Mouse (Mus musculus): ENCODE data around the gene Zfp882. TPM values are rescaled to one million over a fixed set of nuclear protein-coding genes. Genes with fewer than 3 reads are reported as not detected.
"Not testable (repeated sequence)": the region's sequence is repeated elsewhere in the genome, so short reads cannot be mapped to it uniquely, and the experiment has no call there.

The Zfp882 gene
- polyA plus RNA-seq, 1 experiment from 2014 or later: 10.0 TPM

DNA sequence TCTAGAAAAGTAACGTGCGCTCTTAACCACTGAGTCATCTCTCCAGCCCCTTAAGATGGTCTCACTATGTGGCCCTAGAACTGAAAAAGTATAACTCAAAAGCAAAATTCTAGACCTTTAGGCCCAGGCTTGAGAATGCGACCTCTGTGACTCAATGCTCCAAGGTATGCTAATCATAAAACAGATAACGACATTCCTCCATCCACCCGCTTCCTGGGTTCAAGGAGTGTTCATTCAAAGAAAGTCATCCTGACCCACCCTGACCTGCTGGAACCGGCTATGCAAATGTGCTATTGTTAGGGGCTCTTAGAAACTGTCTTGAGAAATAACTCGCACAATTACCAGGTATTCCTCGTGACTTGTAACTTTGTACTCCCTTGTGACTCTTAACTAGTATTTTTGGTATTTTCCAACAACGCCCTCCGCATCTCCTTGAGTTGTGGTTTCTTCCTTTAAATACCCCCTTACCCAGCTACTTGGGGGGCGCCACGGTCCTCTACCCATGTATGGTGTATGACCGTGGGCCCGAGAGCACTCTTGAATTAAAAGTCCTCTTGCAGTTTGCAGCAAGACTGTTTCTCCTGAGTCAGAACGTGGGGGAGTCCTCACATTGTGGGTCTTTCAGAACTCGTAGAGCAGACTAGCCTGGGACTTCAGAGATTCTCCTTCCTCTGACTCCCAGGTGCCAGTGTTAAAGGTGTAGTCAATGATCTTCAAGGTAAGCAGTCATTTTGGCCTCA, 44.7 kb downstream of the Zfp882 start:
- 96% methylated on average over 16 of the region's 16 CpGs for WGBS
- not testable (repeated sequence) for H3K4me1 ChIP-seq (replicated peaks); H3K9ac ChIP-seq (replicated peaks); H3K4me3 ChIP-seq (replicated peaks); H3K27me3 ChIP-seq; H3K27ac ChIP-seq; ATAC-seq (ENCODE audit: insufficient number of reproducible peaks, insufficient read depth, low FRiP score, low TSS enrichment, low read depth); H3K4me2 ChIP-seq
- H3K9me3 ChIP-seq: peaks cover 22% of the 10 kb centered on the region
- peaks cover 26% of the 10 kb centered on the region for H3K36me3 ChIP-seq

DNA sequence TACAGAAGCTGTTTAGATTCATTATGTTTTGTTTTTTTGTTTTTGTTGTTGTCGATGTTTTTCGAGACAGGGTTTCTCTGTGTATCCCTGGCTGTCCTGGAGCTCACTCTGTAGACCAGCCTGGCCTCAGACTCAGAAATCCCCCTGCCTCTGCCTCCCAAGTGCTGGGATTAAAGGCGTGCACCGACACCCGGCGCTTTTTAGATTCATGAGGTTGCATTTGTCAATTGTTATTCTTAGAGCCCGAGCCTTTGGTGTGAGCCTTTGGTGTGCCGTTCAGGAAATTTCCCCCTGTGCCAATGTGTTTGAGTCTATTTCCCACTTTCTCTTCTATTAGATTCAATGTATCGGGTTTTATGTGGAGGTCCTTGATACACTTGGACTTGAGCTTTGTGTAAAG, 46.3 kb downstream of the Zfp882 start:
- ATAC-seq (ENCODE audit: insufficient number of reproducible peaks, insufficient read depth, low FRiP score, low TSS enrichment, low read depth): no peak
- Histone ChIP-seq H3K9ac (replicated peaks) (no peak overlapping the region), H3K4me1 (replicated peaks) (peaks cover 10% of the 10 kb centered on the region), H3K36me3 (peaks cover 31% of the 10 kb centered on the region), H3K4me3 (replicated peaks) (no peak overlapping the region), H3K27me3 (no peaks in the 10 kb centered on the region), H3K4me2 (no peak overlapping the region), H3K27ac (no peak overlapping the region), H3K9me3 (peaks cover 22% of the 10 kb centered on the region)
- 96% methylated on average over 9 of the region's 9 CpGs for WGBS

DNA sequence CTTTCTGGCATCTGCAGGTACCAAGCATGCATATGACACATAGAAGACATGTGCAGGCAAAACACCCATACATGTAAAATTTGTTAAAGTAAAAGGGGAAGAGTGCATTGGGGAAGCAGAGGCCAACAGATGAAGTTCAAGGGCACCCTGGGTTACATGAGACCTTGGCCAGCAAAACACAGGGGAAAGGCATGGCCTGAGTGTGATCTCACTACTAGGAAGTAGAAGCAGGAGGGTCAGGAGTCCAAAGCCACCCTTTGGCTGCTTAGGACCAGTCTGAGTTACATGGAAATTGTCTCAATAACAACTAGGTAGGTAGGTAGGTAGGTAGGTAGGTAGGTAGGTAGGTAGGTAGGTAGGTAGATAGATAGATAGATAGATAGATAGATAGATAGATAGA, 52.1 kb downstream of the Zfp882 start:
- Histone ChIP-seq H3K4me3 (replicated peaks) (no peak overlapping the region), H3K27me3 (no peaks in the 10 kb centered on the region), H3K4me2 (no peak overlapping the region), H3K9me3 (peaks cover 11% of the 10 kb centered on the region), H3K4me1 (replicated peaks) (no peaks in the 10 kb centered on the region), H3K27ac (no peak overlapping the region), H3K9ac (replicated peaks) (no peak overlapping the region), H3K36me3 (peaks cover 31% of the 10 kb centered on the region)
- no peak for ATAC-seq (ENCODE audit: insufficient number of reproducible peaks, insufficient read depth, low FRiP score, low TSS enrichment, low read depth)

DNA sequence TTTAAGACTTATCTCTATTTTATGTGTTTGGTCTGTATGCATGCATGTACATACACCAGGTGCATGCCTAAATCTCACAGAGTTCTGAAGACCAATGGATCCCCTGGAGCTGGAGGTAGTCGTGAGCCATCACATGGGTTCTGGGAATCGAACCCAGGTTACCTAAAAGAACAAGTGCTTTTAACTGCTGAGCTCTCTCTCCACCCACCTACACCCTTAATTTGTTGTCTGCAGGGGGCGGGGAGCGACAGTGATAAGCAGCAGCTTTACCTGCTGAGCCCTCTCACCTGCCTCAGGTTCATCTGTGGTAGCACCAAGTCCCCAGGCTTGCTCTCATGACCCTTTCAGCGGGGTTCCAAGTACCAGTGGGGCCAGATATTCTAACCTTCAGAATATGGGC, 53.4 kb downstream of the Zfp882 start:
- Histone ChIP-seq H3K27ac (no peak overlapping the region), H3K4me2 (no peak overlapping the region), H3K9ac (replicated peaks) (no peak overlapping the region), H3K4me1 (replicated peaks) (no peaks in the 10 kb centered on the region), H3K27me3 (no peaks in the 10 kb centered on the region), H3K9me3 (peaks cover 11% of the 10 kb centered on the region), H3K36me3 (peaks cover 44% of the 10 kb centered on the region), H3K4me3 (replicated peaks) (no peak overlapping the region)
- 90% methylated on average over 5 of the region's 5 CpGs for WGBS
- ATAC-seq (ENCODE audit: insufficient number of reproducible peaks, insufficient read depth, low FRiP score, low TSS enrichment, low read depth): no peak

DNA sequence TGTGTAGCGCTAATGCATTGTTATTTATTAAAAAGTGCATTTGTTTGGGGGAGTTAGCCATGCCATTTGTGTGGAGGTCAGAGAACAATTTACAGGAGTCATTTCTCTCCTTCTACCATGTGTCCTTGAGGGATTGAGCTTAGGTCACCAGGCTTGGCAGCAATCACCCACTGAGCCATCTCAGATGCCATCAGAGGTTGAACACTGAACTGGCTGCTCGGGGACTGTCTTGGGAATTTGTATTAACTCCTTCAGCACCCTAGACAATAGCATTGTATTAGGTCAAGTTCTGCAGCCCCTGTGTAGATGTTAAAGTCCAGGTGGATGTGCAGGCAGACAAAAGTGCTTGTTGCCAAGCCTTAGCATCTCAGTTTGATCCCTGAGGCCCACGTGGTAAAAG, 55.6 kb downstream of the Zfp882 start:
- H3K27ac ChIP-seq: no peak overlapping the region
- H3K9ac ChIP-seq (replicated peaks): no peak overlapping the region
- no peak for ATAC-seq (ENCODE audit: insufficient number of reproducible peaks, insufficient read depth, low FRiP score, low TSS enrichment, low read depth)
- WGBS: 88% methylated on average over 3 of the region's 3 CpGs
- peaks cover 61% of the 10 kb centered on the region for H3K36me3 ChIP-seq
- H3K4me1 ChIP-seq (replicated peaks): no peaks in the 10 kb centered on the region
- peaks cover 17% of the 10 kb centered on the region for H3K9me3 ChIP-seq
- H3K27me3 ChIP-seq: no peaks in the 10 kb centered on the region
- no peak overlapping the region for H3K4me2 ChIP-seq
- H3K4me3 ChIP-seq (replicated peaks): no peak overlapping the region

DNA sequence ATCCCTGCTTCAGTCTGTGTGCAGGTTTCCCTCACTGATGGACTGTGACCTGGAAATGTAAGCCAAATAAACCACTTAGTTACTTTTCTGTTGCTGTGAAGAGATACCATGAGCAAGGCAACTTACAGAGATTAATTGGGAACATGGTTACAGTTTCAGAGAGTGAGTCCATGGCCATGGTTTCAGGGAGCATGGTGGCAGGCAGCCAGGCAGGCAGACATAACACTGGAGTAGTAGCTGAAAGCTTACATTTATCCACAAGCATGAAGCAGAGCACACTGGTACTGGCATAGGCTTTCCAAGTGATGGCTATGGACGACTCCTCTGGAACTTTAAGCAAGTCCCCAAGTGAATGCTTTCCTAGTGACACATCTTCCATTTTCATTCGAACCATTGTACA, 56.8 kb downstream of the Zfp882 start:
- H3K36me3 ChIP-seq: peaks cover 70% of the 10 kb centered on the region
- no peak overlapping the region for H3K4me3 ChIP-seq (replicated peaks)
- H3K9ac ChIP-seq (replicated peaks): no peak overlapping the region
- H3K27me3 ChIP-seq: no peaks in the 10 kb centered on the region
- no peak for ATAC-seq (ENCODE audit: insufficient number of reproducible peaks, insufficient read depth, low FRiP score, low TSS enrichment, low read depth)
- no peak overlapping the region for H3K4me2 ChIP-seq
- H3K27ac ChIP-seq: no peak overlapping the region
- WGBS: 92% methylated on average over 2 of the region's 2 CpGs
- peaks cover 17% of the 10 kb centered on the region for H3K9me3 ChIP-seq
- H3K4me1 ChIP-seq (replicated peaks): no peaks in the 10 kb centered on the region

Other genes with a start within 250 kb of the Zfp882 start
- gene Unc13a, start 236.9 kb upstream of the Zfp882 start, polyA plus RNA-seq (2016; fragmentation: Nextera tagmentation; extraction: Ambion mirVana): 0.60 and 0.86 TPM in 2 replicates
- gene Jak3, start 232.3 kb upstream of the Zfp882 start, polyA plus RNA-seq (2016; fragmentation: Nextera tagmentation; extraction: Ambion mirVana): 3.8 and 4.4 TPM in 2 replicates
- gene Insl3, start 219.4 kb upstream of the Zfp882 start, polyA plus RNA-seq (2016; fragmentation: Nextera tagmentation; extraction: Ambion mirVana): 0.54 and 0.64 TPM in 2 replicates
- gene B3gnt3, start 206.8 kb upstream of the Zfp882 start, polyA plus RNA-seq (2016; fragmentation: Nextera tagmentation; extraction: Ambion mirVana): 0.70 and 1.1 TPM in 2 replicates
- gene Fcho1, start 182.9 kb upstream of the Zfp882 start, polyA plus RNA-seq (2016; fragmentation: Nextera tagmentation; extraction: Ambion mirVana): 5.5 and 6.0 TPM in 2 replicates
- gene Zfp709, start 26.6 kb upstream of the Zfp882 start, polyA plus RNA-seq (2016; fragmentation: Nextera tagmentation; extraction: Ambion mirVana): 5.6 and 6.0 TPM in 2 replicates
- gene Zfp617, start within 50 bp of the Zfp882 start, polyA plus RNA-seq (2016; fragmentation: Nextera tagmentation; extraction: Ambion mirVana): 30.9 and 32.8 TPM in 2 replicates
- gene Zfp961, start 42.4 kb downstream of the Zfp882 start, polyA plus RNA-seq (2016; fragmentation: Nextera tagmentation; extraction: Ambion mirVana): 19.2 and 20.7 TPM in 2 replicates
- 0.66 and 1.3 TPM in 2 replicates for gene Cyp4f18, start 101.0 kb downstream of the Zfp882 start, polyA plus RNA-seq (2016; fragmentation: Nextera tagmentation; extraction: Ambion mirVana)
- gene Olfr372, start 132.6 kb downstream of the Zfp882 start, polyA plus RNA-seq (2016; fragmentation: Nextera tagmentation; extraction: Ambion mirVana): not detected in 2 replicates
- not detected in 2 replicates for gene Olfr373, start 174.6 kb downstream of the Zfp882 start, polyA plus RNA-seq (2016; fragmentation: Nextera tagmentation; extraction: Ambion mirVana)
- not detected in 2 replicates for gene Olfr374, start 198.4 kb downstream of the Zfp882 start, polyA plus RNA-seq (2016; fragmentation: Nextera tagmentation; extraction: Ambion mirVana)
- 668 and 683 TPM in 2 replicates for gene Tpm4, start 226.4 kb downstream of the Zfp882 start, polyA plus RNA-seq (2016; fragmentation: Nextera tagmentation; extraction: Ambion mirVana)

Data from limb, embryonic 12.5 days (tissue).